Mouse (Mus musculus) ES-E14 (cell line): Measurements from ENCODE around the gene Baz2b. TPM values are rescaled to one million over a fixed set of nuclear protein-coding genes. Genes with fewer than 3 reads are reported as not detected.

Source experiments
- DNase-seq: peaks from one replicate; pipeline ENCODE4 v3.0.0-alpha.2; 2013; ENCODE audit warnings: low read depth, low spot score
- H3K27ac ChIP-seq: 2 replicates; pipeline ENCODE4 v1.5.1; 2012; ENCODE audit warnings: low read depth, mild to moderate bottlenecking, low read length, moderate library complexity, mixed read lengths; ENCODE audit not compliant: poor library complexity, insufficient read depth, severe bottlenecking
- H3K36me3 ChIP-seq: 2 replicates; pipeline ENCODE4 v1.6.1; 2012; ENCODE audit warnings: mild to moderate bottlenecking, low read length, moderate library complexity, mixed read lengths; ENCODE audit not compliant: control insufficient read depth, poor library complexity, insufficient read depth, severe bottlenecking
- H3K4me1 ChIP-seq, 2 experiments: fragments of 150-350 bp in 1 of 2; sonication (generic) in 1 of 2; 2 replicates each; pipeline ENCODE4 v1.6.1; 2012; ENCODE audit warnings: low read length in 2 of 2, mild to moderate bottlenecking in 1 of 2, mixed read lengths in 1 of 2; ENCODE audit not compliant: control insufficient read depth in 2 of 2, insufficient read depth in 2 of 2, poor library complexity in 1 of 2
- H3K4me3 ChIP-seq, 2 experiments: fragments of 150-350 bp in 1 of 2; sonication (generic) in 1 of 2; 2 replicates each; pipeline ENCODE4 v1.5.1; 2012; ENCODE audit warnings: low read length in 2 of 2, low read depth in 1 of 2, mild to moderate bottlenecking in 1 of 2, mixed read lengths in 1 of 2; ENCODE audit not compliant: insufficient read depth in 1 of 2, poor library complexity in 1 of 2, severe bottlenecking in 1 of 2
- H3K9ac ChIP-seq: 2 replicates; pipeline ENCODE4 v1.6.1; 2012; ENCODE audit warnings: low read depth, mild to moderate bottlenecking, low read length, mixed read lengths; ENCODE audit not compliant: poor library complexity, insufficient read depth, severe bottlenecking
- H3K9me3 ChIP-seq: fragments of 150-350 bp; sonication (generic); 2 replicates; pipeline ENCODE4 v1.6.1; 2012; ENCODE audit warnings: low read depth, mild to moderate bottlenecking, low read length; ENCODE audit not compliant: control insufficient read depth, insufficient read depth
- CHD2 ChIP-seq: IDR thresholded peaks from 2 replicates; pipeline ENCODE4 v1.6.1; 2014; ENCODE audit warnings: mild to moderate bottlenecking, low read depth, low read length, inconsistent platforms
- HCFC1 ChIP-seq: IDR thresholded peaks from 2 replicates; pipeline ENCODE4 v1.6.1; 2012; ENCODE audit warnings: low read length, inconsistent platforms, borderline replicate concordance; ENCODE audit not compliant: insufficient read depth
- MAFK ChIP-seq: IDR thresholded peaks from 2 replicates; pipeline ENCODE4 v1.6.1; 2014; ENCODE audit warnings: mild to moderate bottlenecking, low read depth, low read length, inconsistent platforms; ENCODE audit not compliant: insufficient read depth
- ZC3H11A ChIP-seq: IDR thresholded peaks from 2 replicates; pipeline ENCODE4 v1.6.1; 2012; ENCODE audit warnings: low read depth, mild to moderate bottlenecking, inconsistent platforms, low read length, borderline replicate concordance
- ZNF384 ChIP-seq: IDR thresholded peaks from 2 replicates; pipeline ENCODE4 v1.6.1; 2012; ENCODE audit warnings: low read depth, low read length, inconsistent platforms
- in situ Hi-C, 2 experiments: fragments of 600-800 bp; cut with MboI; formaldehyde crosslinking; loops; one replicate each; pipeline ENCODE4 v1.15.1; 2025; ENCODE audit warnings: low sequenced_read_pairs in 2 of 2, inconsistent platforms in 1 of 2; ENCODE audit not compliant: unreplicated experiment in 2 of 2
- total RNA-seq: library from RNA; depleted of rRNA; stranded (reverse); fragments of 300-350 nt; gene quantifications from 2 replicates; pipeline ENCODE4 v1.2.3, GENCODE M21; 2012

Baz2b gene
- total RNA-seq, 1 experiment: 22.0 TPM

DNA sequence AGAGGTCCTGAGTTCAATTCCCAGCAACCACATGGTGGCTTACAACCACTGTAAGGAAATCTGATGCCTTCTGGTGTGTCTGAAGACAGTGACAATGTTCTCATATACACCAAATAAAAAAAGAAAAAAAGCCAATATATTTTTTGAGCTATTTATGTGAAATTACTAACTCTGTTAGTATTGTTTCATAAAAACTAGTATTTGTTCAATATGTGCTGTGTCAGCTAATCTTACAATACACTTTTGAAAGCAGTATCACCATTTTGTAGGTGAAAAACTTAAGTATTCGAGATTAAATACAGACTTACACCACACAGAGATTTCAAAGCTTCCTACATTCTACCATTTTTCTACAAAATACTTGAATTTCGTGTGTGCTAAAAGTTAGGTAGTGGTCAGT lies 5.0 kb upstream of the Baz2b start:
- Histone ChIP-seq H3K36me3 (peaks cover 3% of the 10 kb centered on the region; the same call in 1 of the 2 replicates), H3K4me3 (no peak overlapping the region), H3K9me3 (no peaks in the 10 kb centered on the region), H3K27ac (no peak overlapping the region), H3K9ac (no peak overlapping the region), H3K4me1 (peaks cover 10% of the 10 kb centered on the region in 2 experiments)
- DNase-seq: no peak
- TF ChIP-seq ZNF384: no peak
- TF ChIP-seq CHD2: no peak
- peak; percentile 89; the same call in 1 of the 2 replicates for TF ChIP-seq MAFK
- in situ Hi-C loops: loop anchor here in 1 of 2 experiments (10.0 kb wide), 1 partner anchor 170 kb away; no protein-coding TSS in a partner anchor

DNA sequence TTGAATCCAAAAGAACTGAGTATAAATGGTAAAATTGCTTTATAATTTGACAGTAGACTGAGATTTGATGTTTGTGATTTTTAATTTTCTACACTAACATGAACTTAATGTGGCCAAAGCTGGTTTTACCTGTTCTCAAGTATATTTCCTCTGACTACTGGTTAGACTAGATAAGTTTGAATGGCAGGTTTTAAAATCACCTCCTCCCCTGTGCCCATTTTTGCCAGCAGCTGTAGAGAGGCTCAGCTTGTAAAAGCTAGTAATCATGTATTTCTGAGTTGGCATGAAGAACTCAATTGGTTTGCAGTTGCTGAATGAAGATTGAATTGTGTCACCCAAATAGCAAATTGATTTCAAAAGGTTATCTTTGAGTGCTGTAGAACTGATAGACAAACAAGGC lies 2.8 kb upstream of the Baz2b start:
- no peak for TF ChIP-seq ZC3H11A
- no peak for TF ChIP-seq MAFK
- no peak for DNase-seq
- H3K4me3 ChIP-seq: no peak overlapping the region
- in situ Hi-C loops: loop anchor here in 1 of 2 experiments (10.0 kb wide), 1 partner anchor 168 kb away; no protein-coding TSS in a partner anchor
- H3K9me3 ChIP-seq: no peaks in the 10 kb centered on the region
- H3K27ac ChIP-seq: no peak overlapping the region
- H3K9ac ChIP-seq: no peak overlapping the region
- H3K36me3 ChIP-seq: peaks cover 3% of the 10 kb centered on the region; the same call in 1 of the 2 replicates
- peaks cover 8 to 12% of the 10 kb centered on the region in 2 experiments for H3K4me1 ChIP-seq

DNA sequence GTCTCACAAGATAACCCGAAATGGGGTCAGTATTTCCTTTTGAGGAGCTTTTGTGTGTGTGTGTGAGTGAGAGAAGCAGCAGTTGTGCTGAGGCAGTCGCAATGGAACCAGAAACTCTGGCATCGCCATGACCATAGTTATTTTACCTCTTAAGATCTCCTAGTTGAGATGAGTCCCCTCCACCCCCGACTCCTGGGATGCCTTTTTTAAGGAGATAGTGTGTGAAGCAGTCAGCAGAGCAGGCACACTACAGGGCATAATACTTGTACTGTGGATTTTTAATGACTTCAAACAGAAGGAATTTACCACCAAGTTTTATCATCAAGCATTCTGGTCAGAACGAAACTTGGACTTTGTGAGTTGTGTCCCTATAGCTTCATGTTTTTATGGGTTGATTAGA lies 1.2 kb upstream of the Baz2b start:
- no peak for DNase-seq
- no peaks in the 10 kb centered on the region for H3K9me3 ChIP-seq
- no peak overlapping the region for H3K27ac ChIP-seq
- TF ChIP-seq CHD2 (no peak), ZNF384 (no peak), ZC3H11A (no peak), HCFC1 (no peak), MAFK (no peak)
- H3K36me3 ChIP-seq: peaks cover 4% of the 10 kb centered on the region; the same call in 1 of the 2 replicates
- peak overlapping the region; percentile 59; the same call in 1 of the 2 replicates for H3K9ac ChIP-seq
- H3K4me1 ChIP-seq: peaks cover 8 to 10% of the 10 kb centered on the region in 2 experiments
- in situ Hi-C loops: loop anchor here in 1 of 2 experiments (10.0 kb wide), 1 partner anchor 166 kb away; no protein-coding TSS in a partner anchor
- peak overlapping the region; percentile 85 to 99 for H3K4me3 ChIP-seq

DNA sequence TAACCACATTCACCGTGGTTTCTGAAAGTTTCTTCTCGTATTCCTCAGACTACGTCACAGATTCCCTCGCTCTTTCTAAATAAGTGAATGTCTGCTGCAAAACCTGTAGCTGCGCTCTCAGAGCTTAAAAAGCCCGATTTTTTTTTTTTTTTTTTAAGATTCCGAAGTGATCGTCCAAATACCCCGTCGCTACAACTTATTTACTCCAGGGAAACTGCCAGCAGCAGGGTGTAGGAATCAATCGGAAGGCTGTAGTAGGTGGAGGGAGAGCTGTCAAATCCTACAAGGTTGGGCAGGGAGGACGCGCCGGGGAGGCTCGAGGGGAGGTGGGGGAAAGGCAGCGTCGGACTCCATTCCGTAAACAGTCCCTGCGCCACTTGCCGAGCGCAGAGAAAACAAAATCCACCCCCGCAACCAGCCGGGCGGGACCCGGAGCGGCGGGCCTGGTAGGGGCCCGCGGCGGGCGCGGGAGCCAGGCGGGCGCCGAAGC lies 472 bp downstream of the Baz2b start:
- Histone ChIP-seq H3K9me3 (no peaks in the 10 kb centered on the region), H3K36me3 (peaks cover 4% of the 10 kb centered on the region; the same call in 1 of the 2 replicates), H3K9ac (peak overlapping the region; percentile 99), H3K27ac (peak overlapping the region; percentile 36), H3K4me1 (peaks cover 7 to 8% of the 10 kb centered on the region in 2 experiments), H3K4me3 (peak overlapping the region; percentile 97 to 99)
- no peak for DNase-seq
- 0 out of 2 replicates have a peak, but pooled peaks have one; percentile 29 for TF ChIP-seq ZNF384
- no peak for TF ChIP-seq HCFC1
- in situ Hi-C loops: no loop called here

DNA sequence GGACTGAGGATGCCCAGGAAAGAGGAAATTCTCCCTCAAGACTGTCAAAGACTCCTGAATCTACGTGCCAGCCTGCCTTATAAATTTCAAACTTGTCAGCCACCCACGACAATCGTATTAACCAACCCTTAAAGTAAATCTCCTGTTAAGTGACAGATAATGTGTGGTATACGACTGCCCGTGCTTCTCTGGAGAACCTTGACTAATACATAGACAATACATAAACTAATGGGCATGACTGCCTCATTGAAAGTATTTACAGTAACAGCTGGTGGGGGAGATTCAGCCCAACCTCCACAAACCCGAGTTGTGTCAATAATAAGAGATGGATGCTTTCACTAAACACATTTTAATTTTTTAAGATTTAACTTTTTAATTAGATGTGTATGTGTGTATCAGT lies 3.8 kb downstream of the Baz2b start:
- H3K9me3 ChIP-seq: no peaks in the 10 kb centered on the region
- H3K27ac ChIP-seq: no peak overlapping the region
- TF ChIP-seq CHD2 (no peak), ZC3H11A (no peak), HCFC1 (no peak), MAFK (no peak), ZNF384 (no peak)
- peaks cover 2 to 4% of the 10 kb centered on the region in 2 experiments; a peak in 1 of 4 replicates for H3K4me1 ChIP-seq
- DNase-seq: no peak
- in situ Hi-C loops: no loop called here
- no peak overlapping the region for H3K4me3 ChIP-seq
- H3K9ac ChIP-seq: no peak overlapping the region
- H3K36me3 ChIP-seq: 0 out of 2 replicates have a peak, but pooled peaks cover 2% of the 10 kb centered on the region
